19 mouse cellular contexts compared by ENCODE assay signal in genomic region chr5:99513209-99513880, GRCm38 (mm10).
DNase-seq lines count a peak whose midpoint lies in the region; ATAC-seq and TF ChIP-seq lines count a peak whose summit lies in the region.
"Had no signal": no experiment of that assay in that cellular context is flagged by ENCODE, and none has a peak within 500 bp of the region (broad histone marks: within the 10 kb centered on the region; RNA-seq: fewer than 3 reads in every experiment).

No protein-coding gene starts in this region.

- H3K4me2 ChIP-seq in hindbrain, embryonic 16.5 days (ENCODE audit: low read length), result no peak overlapping the region
- H3K4me2 ChIP-seq in forebrain, embryonic 15.5 days (replicated peaks), result no peak overlapping the region
- no peak overlapping the region for H3K4me2 ChIP-seq in midbrain, postnatal 0 days (ENCODE audit: low read depth, low read length, poor library complexity, severe bottlenecking)
- H3K4me2 ChIP-seq in heart, embryonic 12.5 days, result no peak overlapping the region
- H3K4me2 ChIP-seq: heart, embryonic 11.5 days; liver, embryonic 11.5 days had no signal

- no peak for TF ChIP-seq CTCF in midbrain, postnatal 0 days (IDR thresholded peaks at IDR 0.05)

- peak; percentile 22 for DNase-seq in hindbrain, embryonic 10.5 days (ENCODE audit: low spot score)
- DNase-seq in limb, embryonic 10.5 days (ENCODE audit: low spot score), result no peak
- no peak for DNase-seq in midbrain, postnatal 0 days (ENCODE audit: low spot score)
- DNase-seq in cerebellum, adult 18-20 months, result no peak
- DNase-seq: adrenal gland, postnatal 14 days; cerebellum, postnatal 25 days; gastrocnemius, postnatal 36 days; heart, postnatal 36 days; spleen, adult 18-20 months; thymus, postnatal 36 days had no signal

- H3K27me3 ChIP-seq in hindbrain, embryonic 10.5 days (ENCODE audit: insufficient read depth, poor library complexity, severe bottlenecking), result no peaks in the 10 kb centered on the region
- no peaks in the 10 kb centered on the region for H3K27me3 ChIP-seq in hindbrain, embryonic 16.5 days (replicated peaks; ENCODE audit: control insufficient read depth, insufficient read depth, low read length)
- H3K27me3 ChIP-seq in forebrain, embryonic 15.5 days, result no peaks in the 10 kb centered on the region
- H3K27me3 ChIP-seq in limb, embryonic 10.5 days (ENCODE audit: low read depth, poor library complexity, severe bottlenecking), result no peaks in the 10 kb centered on the region
- H3K27me3 ChIP-seq in midbrain, postnatal 0 days (ENCODE audit: insufficient read depth, low read length), result no peaks in the 10 kb centered on the region
- H3K27me3 ChIP-seq in heart, embryonic 12.5 days (replicated peaks), result no peaks in the 10 kb centered on the region
- H3K27me3 ChIP-seq: CH12.LX had no signal

- H3K4me1 ChIP-seq in hindbrain, embryonic 10.5 days (replicated peaks), result peaks cover 24% of the 10 kb centered on the region
- H3K4me1 ChIP-seq in hindbrain, embryonic 16.5 days (ENCODE audit: control insufficient read depth, insufficient read depth, low read depth, low read length), result peaks cover 6% of the 10 kb centered on the region
- H3K4me1 ChIP-seq in forebrain, embryonic 15.5 days, result peaks cover 14% of the 10 kb centered on the region
- peaks cover 22% of the 10 kb centered on the region for H3K4me1 ChIP-seq in limb, embryonic 10.5 days
- H3K4me1 ChIP-seq in midbrain, postnatal 0 days (ENCODE audit: insufficient read depth, low read length), result 0 out of 2 replicates have a peak, but pooled peaks cover 2% of the 10 kb centered on the region
- H3K4me1 ChIP-seq in heart, embryonic 12.5 days (replicated peaks), result peaks cover 7% of the 10 kb centered on the region

- no peak overlapping the region for H3K9ac ChIP-seq in hindbrain, embryonic 16.5 days (ENCODE audit: low read depth, low read length)
- no peak overlapping the region for H3K9ac ChIP-seq in forebrain, embryonic 15.5 days (replicated peaks)
- H3K9ac ChIP-seq in midbrain, postnatal 0 days (replicated peaks; ENCODE audit: low read length, poor library complexity, severe bottlenecking), result no peak overlapping the region
- H3K9ac ChIP-seq in heart, embryonic 12.5 days, result no peak overlapping the region

- 46% methylated on average over 9 of the region's 9 CpGs for WGBS in hindbrain, embryonic 10.5 days
- WGBS in hindbrain, embryonic 16.5 days, result 29% methylated on average over 9 of the region's 9 CpGs
- WGBS in forebrain, embryonic 15.5 days, result 13% methylated on average over 9 of the region's 9 CpGs
- 82% methylated on average over 9 of the region's 9 CpGs for WGBS in limb, embryonic 10.5 days
- WGBS in midbrain, postnatal 0 days, result 22% methylated on average over 9 of the region's 9 CpGs
- WGBS in heart, embryonic 12.5 days, result 84% methylated on average over 9 of the region's 9 CpGs

- H3K27ac ChIP-seq in hindbrain, embryonic 10.5 days, result peak overlapping the region; percentile 6
- no peak overlapping the region for H3K27ac ChIP-seq in hindbrain, embryonic 16.5 days (ENCODE audit: low read depth, low read length)
- H3K27ac ChIP-seq in forebrain, embryonic 15.5 days (replicated peaks), result no peak overlapping the region
- H3K27ac ChIP-seq in limb, embryonic 10.5 days, result peak overlapping the region; percentile 34; the same call in 1 of the 2 replicates
- no peak overlapping the region for H3K27ac ChIP-seq in midbrain, postnatal 0 days (ENCODE audit: low read depth, low read length)
- H3K27ac ChIP-seq in heart, embryonic 12.5 days (ENCODE audit: poor library complexity, severe bottlenecking), result no peak overlapping the region
- H3K27ac ChIP-seq: kidney, postnatal 0 days had no signal

- no peaks in the 10 kb centered on the region for H3K9me3 ChIP-seq in hindbrain, embryonic 10.5 days
- H3K9me3 ChIP-seq in hindbrain, embryonic 16.5 days (ENCODE audit: control insufficient read depth, low read length), result no peaks in the 10 kb centered on the region
- no peaks in the 10 kb centered on the region for H3K9me3 ChIP-seq in forebrain, embryonic 15.5 days
- H3K9me3 ChIP-seq in limb, embryonic 10.5 days (replicated peaks), result no peaks in the 10 kb centered on the region
- no peaks in the 10 kb centered on the region for H3K9me3 ChIP-seq in midbrain, postnatal 0 days (ENCODE audit: low read length)
- no peaks in the 10 kb centered on the region for H3K9me3 ChIP-seq in heart, embryonic 12.5 days (replicated peaks)

- no peak for ATAC-seq in hindbrain, embryonic 16.5 days
- ATAC-seq in forebrain, embryonic 15.5 days (replicated peaks), result 0 out of 2 replicates have a peak, but pooled peaks have one; percentile 43
- peak; percentile 34; the same call in 1 of the 2 replicates for ATAC-seq in midbrain, postnatal 0 days (ENCODE audit: low FRiP score)
- no peak for ATAC-seq in heart, embryonic 12.5 days (ENCODE audit: insufficient number of reproducible peaks, low FRiP score)
- ATAC-seq in cerebellum, adult (ENCODE audit: insufficient number of reproducible peaks, low FRiP score, low TSS enrichment), result no peak
- ATAC-seq: intestine, postnatal 0 days had no signal

- no peaks in the 10 kb centered on the region for H3K36me3 ChIP-seq in hindbrain, embryonic 10.5 days
- H3K36me3 ChIP-seq in hindbrain, embryonic 16.5 days (ENCODE audit: control insufficient read depth, insufficient read depth, low read length), result no peaks in the 10 kb centered on the region
- no peaks in the 10 kb centered on the region for H3K36me3 ChIP-seq in forebrain, embryonic 15.5 days
- H3K36me3 ChIP-seq in limb, embryonic 10.5 days, result no peaks in the 10 kb centered on the region
- no peaks in the 10 kb centered on the region for H3K36me3 ChIP-seq in midbrain, postnatal 0 days (ENCODE audit: insufficient read depth, low read length)
- H3K36me3 ChIP-seq in heart, embryonic 12.5 days, result no peaks in the 10 kb centered on the region

- H3K4me3 ChIP-seq in hindbrain, embryonic 10.5 days, result no peak overlapping the region
- H3K4me3 ChIP-seq in hindbrain, embryonic 16.5 days (ENCODE audit: low read length), result no peak overlapping the region
- no peak overlapping the region for H3K4me3 ChIP-seq in forebrain, embryonic 15.5 days
- H3K4me3 ChIP-seq in limb, embryonic 10.5 days, result no peak overlapping the region
- H3K4me3 ChIP-seq in midbrain, postnatal 0 days (ENCODE audit: low read depth, low read length), result no peak overlapping the region
- no peak overlapping the region for H3K4me3 ChIP-seq in heart, embryonic 12.5 days

Comparison
In these comparisons a context has a peak if more than half of its experiments do, and no peak if none do; other contexts are left out.
1. H3K27ac ChIP-seq: peak in hindbrain, embryonic 10.5 days (single experiment) and limb, embryonic 10.5 days (single experiment); none in hindbrain, embryonic 16.5 days (single experiment), forebrain, embryonic 15.5 days (single experiment), midbrain, postnatal 0 days (single experiment) and heart, embryonic 12.5 days (single experiment).
2. ATAC-seq: peak in forebrain, embryonic 15.5 days (single experiment) and midbrain, postnatal 0 days (single experiment); none in hindbrain, embryonic 16.5 days (single experiment), heart, embryonic 12.5 days (single experiment) and cerebellum, adult (single experiment).